Comparison of ENCODE assay signal across 15 mouse cellular contexts in genomic region chr4:95899926-95900712, GRCm38 (mm10).
A peak's percentile ranks its signal among the peaks of the same experiment; 100 is the strongest.
DNase-seq lines count a peak whose midpoint lies in the region; ATAC-seq lines count a peak whose summit lies in the region.
"Had no signal": no experiment of that assay in that cellular context is flagged by ENCODE, and none has a peak within 500 bp of the region (broad histone marks: within the 10 kb centered on the region; RNA-seq: fewer than 3 reads in every experiment).

No protein-coding gene starts in this region.

- no peak for ATAC-seq in neural tube, embryonic 13.5 days (ENCODE audit: low read depth)
- no peak for ATAC-seq in neural tube, embryonic 15.5 days (ENCODE audit: low FRiP score)
- no peak for ATAC-seq in hindbrain, embryonic 13.5 days (ENCODE audit: low FRiP score)
- ATAC-seq in megakaryocyte, adult 5-6 weeks (ENCODE audit: poor library complexity, severe bottlenecking): no peak
- ATAC-seq: Patski had no signal

- H3K4me3 ChIP-seq in neural tube, embryonic 13.5 days: no peak overlapping the region
- H3K4me3 ChIP-seq in neural tube, embryonic 15.5 days (replicated peaks): no peak overlapping the region
- H3K4me3 ChIP-seq in hindbrain, embryonic 13.5 days: no peak overlapping the region

- H3K27ac ChIP-seq in neural tube, embryonic 13.5 days (replicated peaks): peak overlapping the region; percentile 56; the same call in 1 of the 2 replicates
- H3K27ac ChIP-seq in neural tube, embryonic 15.5 days (replicated peaks): no peak overlapping the region; the same call in 1 of the 2 replicates
- peak overlapping the region; percentile 5; the same call in 1 of the 2 replicates for H3K27ac ChIP-seq in hindbrain, embryonic 13.5 days
- H3K27ac ChIP-seq: kidney, postnatal 0 days; liver, embryonic 14.5 days had no signal

- no peaks in the 10 kb centered on the region for H3K27me3 ChIP-seq in neural tube, embryonic 13.5 days
- H3K27me3 ChIP-seq in neural tube, embryonic 15.5 days (replicated peaks): no peaks in the 10 kb centered on the region
- H3K27me3 ChIP-seq in hindbrain, embryonic 13.5 days: no peaks in the 10 kb centered on the region
- H3K27me3 ChIP-seq: Patski had no signal

- DNase-seq in heart, adult 11 months: peak; percentile 76
- no peak for DNase-seq in heart, postnatal 4 days
- DNase-seq in lung, postnatal 36 days: no peak
- DNase-seq in layer of hippocampus, postnatal 25 days (ENCODE audit: extremely low spot score in 1 of 2, low spot score in 1 of 2): no peak
- DNase-seq: adrenal gland, postnatal 36 days; cerebellum, adult 18-20 months; heart, postnatal 36 days; right cerebral cortex, adult 18-20 months had no signal

- H3K36me3 ChIP-seq in neural tube, embryonic 13.5 days: no peaks in the 10 kb centered on the region
- no peaks in the 10 kb centered on the region for H3K36me3 ChIP-seq in neural tube, embryonic 15.5 days
- no peaks in the 10 kb centered on the region for H3K36me3 ChIP-seq in hindbrain, embryonic 13.5 days

- peaks cover 24% of the 10 kb centered on the region for H3K4me1 ChIP-seq in neural tube, embryonic 13.5 days (replicated peaks)
- peaks cover 8% of the 10 kb centered on the region for H3K4me1 ChIP-seq in neural tube, embryonic 15.5 days
- peaks cover 22% of the 10 kb centered on the region for H3K4me1 ChIP-seq in hindbrain, embryonic 13.5 days (replicated peaks)

- no peak overlapping the region for H3K4me2 ChIP-seq in neural tube, embryonic 13.5 days
- H3K4me2 ChIP-seq in neural tube, embryonic 15.5 days: no peak overlapping the region
- H3K4me2 ChIP-seq in hindbrain, embryonic 13.5 days: no peak overlapping the region

- WGBS in neural tube, embryonic 13.5 days: 64% methylated on average over 4 of the region's 4 CpGs
- 71% methylated on average over 4 of the region's 4 CpGs for WGBS in neural tube, embryonic 15.5 days
- 64% methylated on average over 4 of the region's 4 CpGs for WGBS in hindbrain, embryonic 13.5 days

- no peak overlapping the region for H3K9ac ChIP-seq in neural tube, embryonic 13.5 days
- H3K9ac ChIP-seq in neural tube, embryonic 15.5 days (replicated peaks): no peak overlapping the region
- H3K9ac ChIP-seq in hindbrain, embryonic 13.5 days: no peak overlapping the region
- H3K9ac ChIP-seq: liver, embryonic 14.5 days had no signal

- H3K9me3 ChIP-seq in neural tube, embryonic 13.5 days: no peaks in the 10 kb centered on the region
- no peaks in the 10 kb centered on the region for H3K9me3 ChIP-seq in neural tube, embryonic 15.5 days (replicated peaks)
- no peaks in the 10 kb centered on the region for H3K9me3 ChIP-seq in hindbrain, embryonic 13.5 days
